Mouse (Mus musculus) gastrocnemius, postnatal 36 days (tissue): ENCODE data around the gene Ap2a1. TPM values are rescaled to one million over a fixed set of nuclear protein-coding genes. Genes with fewer than 3 reads are reported as not detected.

Experiments used
- DNase-seq, 2 experiments: peaks; one replicate each; pipeline ENCODE4 v3.0.0; 2022
- intact Hi-C: fragments of 180-260 bp; cut with DNase I; formaldehyde crosslinking; loops from one replicate; pipeline ENCODE4 v1.15.1; 2025
- total RNA-seq, 2 experiments: library from RNA; stranded (reverse); gene quantifications; 2 replicates each; pipeline ENCODE4 v1.2.3; 2021

Ap2a1 gene
- total RNA-seq, 2 experiments from 2014 or later: 55.0 to 56.3 TPM

- DNase-seq: no peak
- intact Hi-C loops: loop anchor here (2.0 to 10.0 kb wide), 2 partner anchors 29 to 231 kb away; no protein-coding TSS in a partner anchor
Measured at GRCm38 (mm10) chr7:44955628-44956027, 26.3 kb upstream of the Ap2a1 start.

- intact Hi-C loops: loop anchor here (2.0 to 10.0 kb wide), 2 partner anchors 27 to 229 kb away; no protein-coding TSS in a partner anchor
- no peak for DNase-seq
Measured at GRCm38 (mm10) chr7:44954091-44954885, 25.0 kb upstream of the Ap2a1 start.

DNA sequence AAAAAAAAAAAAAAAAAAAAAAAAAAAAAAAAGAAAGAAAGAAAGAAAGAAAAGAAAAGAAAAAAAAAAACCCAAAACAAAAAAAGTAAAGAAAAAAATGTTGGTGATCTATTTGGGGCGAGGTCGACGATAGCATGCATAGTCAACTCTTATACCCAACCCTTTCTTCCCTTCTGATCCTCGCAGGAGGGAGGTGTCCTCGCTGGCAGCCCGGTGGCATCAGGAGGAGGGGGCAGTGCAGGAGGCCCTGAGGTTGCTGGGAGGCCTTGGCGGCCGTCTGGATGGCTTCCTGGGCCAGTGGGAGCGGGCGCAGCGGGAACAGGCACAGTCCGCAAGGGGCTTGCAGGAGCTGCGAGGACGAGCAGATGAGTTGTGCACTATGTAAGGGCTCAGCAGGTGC, 24.3 kb upstream of the Ap2a1 start:
- no peak for DNase-seq
- intact Hi-C loops: loop anchor here (10.0 kb wide), 1 partner anchor 229 kb away; no protein-coding TSS in a partner anchor

DNA sequence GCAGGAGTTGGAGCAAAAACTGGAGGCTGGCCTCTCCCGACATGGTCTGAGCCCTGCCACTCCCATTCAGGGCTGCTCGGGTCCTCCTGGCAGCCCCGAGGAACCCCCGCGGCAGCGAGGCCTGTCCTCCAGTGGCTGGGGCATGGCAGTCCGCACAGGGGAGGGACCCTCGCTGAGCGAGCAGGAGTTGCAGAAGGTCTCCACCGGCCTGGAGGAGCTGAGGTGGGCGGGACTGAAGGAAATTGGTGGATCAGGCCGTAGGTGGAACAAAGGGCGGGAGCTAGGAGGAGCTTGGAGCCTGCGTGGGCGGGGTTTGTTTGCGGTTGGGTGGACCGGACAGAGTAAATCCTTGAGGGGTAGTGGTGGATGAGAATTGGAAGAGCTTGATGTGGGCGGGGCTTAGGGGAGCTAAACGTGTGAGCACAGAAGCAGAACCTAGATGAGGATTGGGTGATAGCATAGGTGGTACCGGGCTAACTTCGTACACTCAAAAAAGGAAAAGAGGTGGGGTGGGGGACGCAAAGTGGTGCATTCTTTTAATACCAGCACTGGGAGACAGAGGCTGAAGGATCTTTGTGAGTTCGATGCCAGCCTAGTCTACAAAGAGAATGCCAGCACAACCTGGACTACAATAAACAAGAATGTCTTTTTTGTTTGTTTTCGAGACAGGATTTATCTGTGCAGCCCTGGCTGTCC, 23.5 kb upstream of the Ap2a1 start:
- peak; percentile 87 to 93 for DNase-seq
- intact Hi-C loops: loop anchor here (10.0 kb wide), 1 partner anchor 228 kb away; no protein-coding TSS in a partner anchor

DNA sequence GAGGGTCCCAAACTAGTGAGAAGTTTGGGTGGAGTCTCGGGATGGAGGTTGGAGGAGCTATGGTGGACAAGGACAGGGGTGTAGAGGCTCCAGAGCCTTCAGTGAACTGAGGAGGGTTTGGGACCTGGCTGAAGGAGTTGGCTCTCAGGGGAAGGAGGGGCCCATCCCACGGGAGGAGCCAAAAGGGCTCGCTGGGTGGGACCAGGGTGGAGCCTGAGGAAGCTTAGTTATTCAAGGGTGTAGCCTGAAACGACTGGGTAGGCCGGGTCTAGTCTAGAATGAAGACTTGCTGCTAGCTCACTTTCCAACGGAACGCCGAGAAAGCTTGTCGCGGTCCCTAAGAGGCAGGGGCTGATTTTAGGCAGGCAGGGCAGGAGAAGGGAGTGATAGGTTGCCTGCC, 22.7 kb upstream of the Ap2a1 start:
- peak; percentile 57 to 61 for DNase-seq
- intact Hi-C loops: loop anchor here (10.0 kb wide), 1 partner anchor 227 kb away; no protein-coding TSS in a partner anchor

GRCm38 (mm10) chr7:44949922-44950321, 20.6 kb upstream of the Ap2a1 start:
- DNase-seq: no peak
- intact Hi-C loops: loop anchor here (10.0 kb wide), 1 partner anchor 225 kb away; no protein-coding TSS in a partner anchor

GRCm38 (mm10) chr7:44942904-44943303, 13.6 kb upstream of the Ap2a1 start, which contains the start of gene Tsks:
TSS of gene Tsks (plus strand) at chr7:44943204.
- DNase-seq: no peak
- intact Hi-C loops: no loop called here

GRCm38 (mm10) chr7:44938680-44939079, 9.4 kb upstream of the Ap2a1 start:
- no peak for DNase-seq
- intact Hi-C loops: no loop called here

GRCm38 (mm10) chr7:44928570-44928969, 726 bp downstream of the Ap2a1 start:
- intact Hi-C loops: no loop called here
- no peak for DNase-seq

GRCm38 (mm10) chr7:44925468-44925867, 3.8 kb downstream of the Ap2a1 start:
- no peak for DNase-seq
- intact Hi-C loops: no loop called here

DNA sequence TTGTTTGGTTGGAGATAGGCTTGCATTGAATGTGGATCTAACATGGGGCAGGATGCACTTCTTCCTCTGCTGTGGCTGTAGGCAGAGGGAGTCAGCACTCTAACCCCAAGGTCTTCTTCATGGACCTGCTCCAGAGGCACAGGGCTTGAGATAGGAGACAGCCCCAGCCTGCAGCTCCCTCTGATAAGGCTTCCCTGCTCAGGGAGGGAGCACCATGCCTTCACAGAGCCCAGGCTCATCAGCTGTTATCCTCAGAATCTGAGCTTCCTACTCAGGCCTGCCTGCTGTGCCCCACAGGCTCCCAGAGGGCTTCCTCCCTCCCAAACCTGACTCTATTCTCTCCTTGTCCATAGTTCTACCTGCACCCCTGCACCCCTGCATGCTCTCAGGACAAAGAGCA, 6.8 kb downstream of the Ap2a1 start:
- no peak for DNase-seq
- intact Hi-C loops: no loop called here

DNA sequence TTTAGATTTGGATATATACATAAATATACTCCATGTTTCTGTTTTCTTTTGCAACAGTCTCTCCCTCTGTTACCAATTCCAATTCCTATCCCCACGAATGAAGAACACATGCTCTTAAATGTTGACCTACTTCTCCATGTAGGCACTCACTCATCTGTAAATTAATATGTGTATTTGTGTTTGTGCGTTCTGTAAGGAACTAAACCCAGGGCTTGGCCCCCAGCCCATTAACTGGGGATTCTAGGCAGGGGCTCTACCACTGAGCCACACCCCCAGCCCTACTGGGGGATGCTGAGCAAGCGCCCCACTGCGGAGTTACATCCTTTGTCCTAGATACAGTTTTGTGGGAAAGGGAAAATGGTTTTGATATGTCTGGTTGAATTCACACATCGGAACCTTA, 10.2 kb downstream of the Ap2a1 start:
- DNase-seq: no peak

GRCm38 (mm10) chr7:44918219-44918618, 11.1 kb downstream of the Ap2a1 start:
- intact Hi-C loops: no loop called here
- no peak for DNase-seq

More for the DNA sequence above, 10.2 kb downstream of the Ap2a1 start:
- intact Hi-C loops: no loop called here

DNA sequence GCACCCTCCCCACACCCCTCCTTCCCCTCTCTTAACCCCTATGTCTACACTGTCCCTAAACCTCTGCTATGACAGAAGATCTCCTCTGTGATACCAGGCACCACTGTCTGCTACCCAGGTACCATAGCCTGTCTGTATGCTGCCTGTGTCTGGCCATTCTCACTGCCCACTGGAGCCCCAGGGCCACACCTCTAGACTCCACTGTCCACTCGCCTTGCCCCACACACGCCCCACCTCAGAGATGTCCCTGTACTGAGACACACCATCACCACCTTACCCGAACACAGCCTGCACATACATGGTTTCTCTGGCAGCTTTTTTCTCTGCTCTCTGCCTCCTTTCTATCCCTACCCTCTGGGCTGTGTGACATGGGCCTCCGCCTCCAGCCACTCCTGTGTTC, 12.4 kb downstream of the Ap2a1 start:
- DNase-seq: no peak
- intact Hi-C loops: no loop called here

GRCm38 (mm10) chr7:44916191-44916590, 13.1 kb downstream of the Ap2a1 start:
- no peak for DNase-seq
- intact Hi-C loops: no loop called here

DNA sequence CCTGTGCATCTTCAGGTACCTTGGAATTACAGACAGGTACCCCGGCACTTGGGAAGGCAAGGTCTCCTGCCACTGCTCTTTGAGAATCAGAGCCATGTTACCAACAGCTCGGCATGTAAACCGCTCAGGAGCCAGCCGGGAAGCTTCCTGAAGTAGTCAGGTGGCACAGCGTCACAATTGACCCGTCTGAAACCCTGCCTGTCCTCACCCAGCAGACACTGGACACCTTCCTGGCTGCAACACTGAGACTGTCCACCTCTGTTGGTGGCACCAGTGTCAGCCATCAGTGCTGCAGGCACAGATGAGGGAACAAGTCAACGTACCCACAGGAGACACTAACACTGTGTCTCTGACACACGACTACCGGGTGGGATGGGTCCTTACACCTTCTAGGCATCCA, 14.0 kb downstream of the Ap2a1 start:
- intact Hi-C loops: no loop called here
- no peak for DNase-seq

DNA sequence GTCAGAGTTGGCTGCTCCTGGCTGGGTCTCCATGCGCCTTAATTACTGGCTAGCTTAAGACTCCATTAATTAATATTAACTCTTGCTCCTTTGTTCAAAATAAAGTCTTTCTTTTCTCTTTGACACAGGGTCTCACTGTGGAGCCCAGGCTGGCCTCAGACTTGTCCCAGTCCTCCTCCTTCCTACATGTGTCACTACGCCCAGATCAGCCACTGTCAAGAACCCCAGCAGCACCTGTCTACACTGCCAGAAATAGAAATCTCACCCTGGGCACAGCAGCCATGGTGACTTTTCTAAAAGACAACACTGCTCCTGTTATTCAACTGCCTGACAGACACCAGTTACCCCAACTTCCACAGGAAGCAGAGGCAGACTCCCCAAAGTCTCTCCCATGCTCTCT, 14.9 kb downstream of the Ap2a1 start:
- no peak for DNase-seq
- intact Hi-C loops: no loop called here

DNA sequence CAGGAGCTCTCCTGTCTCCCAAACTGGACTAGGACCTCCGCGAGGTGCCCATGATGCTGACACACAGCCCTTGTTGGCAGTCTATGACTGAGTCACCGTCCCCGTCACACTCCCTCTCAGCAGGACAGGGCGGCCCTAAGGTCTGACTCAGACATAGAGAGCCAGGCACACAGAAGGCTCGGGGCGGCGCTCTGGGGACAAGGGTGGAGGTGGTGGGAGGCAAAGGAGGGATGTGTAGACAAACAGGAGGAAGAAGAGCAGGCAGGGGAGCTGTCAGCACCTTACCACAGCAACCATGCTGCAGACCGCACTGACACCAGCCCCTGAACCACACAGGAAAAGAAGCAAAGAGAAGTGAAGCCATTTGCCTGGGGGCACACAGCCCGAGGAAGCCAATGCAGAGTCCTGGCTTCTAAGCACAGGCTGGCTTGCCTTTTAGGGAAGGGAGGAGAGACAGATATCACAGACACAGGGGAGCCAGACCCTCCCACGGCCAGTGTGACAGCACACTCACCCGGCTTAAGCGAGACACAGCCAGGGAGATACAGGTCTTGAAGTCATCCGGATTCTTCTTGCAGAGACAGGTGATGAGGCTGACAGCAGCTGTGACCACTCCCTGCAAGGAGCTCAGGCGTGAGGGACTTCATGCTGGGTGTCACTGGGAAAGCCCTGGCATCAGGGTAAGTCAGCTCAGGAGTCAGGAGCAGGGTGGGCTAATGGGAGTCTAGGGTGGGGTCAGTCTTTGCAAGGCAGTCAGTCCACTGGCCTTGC, 20.4 kb downstream of the Ap2a1 start:
- intact Hi-C loops: no loop called here
- no peak for DNase-seq

GRCm38 (mm10) chr7:44905430-44905829, 23.9 kb downstream of the Ap2a1 start:
- intact Hi-C loops: no loop called here

DNA sequence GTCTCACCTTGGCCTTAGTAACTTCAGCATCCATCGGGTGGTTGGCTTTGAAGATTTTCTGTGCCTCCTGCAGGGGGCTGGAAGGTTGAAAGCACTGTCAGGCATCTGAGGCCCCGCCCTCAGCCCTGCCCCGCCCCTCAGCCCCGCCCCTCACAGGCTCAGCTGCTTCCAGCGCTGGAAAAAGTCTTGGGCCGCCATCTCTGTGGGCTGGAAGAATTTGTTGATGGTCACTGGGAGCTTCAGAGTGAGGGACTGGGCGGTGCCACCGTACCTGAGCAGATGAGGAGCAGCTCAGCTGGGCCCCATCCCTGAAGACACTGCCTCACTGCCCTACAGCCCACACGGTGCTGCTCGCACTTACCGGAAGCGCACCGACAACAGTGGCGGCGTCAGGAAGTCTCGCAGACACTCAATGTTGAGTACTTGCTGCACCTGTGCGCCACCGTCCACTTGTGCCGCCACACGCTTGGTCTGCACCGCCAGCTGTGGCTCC, 28.0 kb downstream of the Ap2a1 start:
- no peak for DNase-seq
- intact Hi-C loops: no loop called here

More at GRCm38 (mm10) chr7:44905430-44905829, 23.9 kb downstream of the Ap2a1 start:
- peak in 1 of 2 experiments; percentile 4 for DNase-seq
